Mouse (Mus musculus) ovary, adult 10 weeks (tissue): Measurements from ENCODE around the gene Sv2b. TPM values are rescaled to one million over a fixed set of nuclear protein-coding genes. Genes with fewer than 3 reads are reported as not detected.

Experiments
- polyA plus RNA-seq: library from polyadenylated mRNA; stranded (reverse); fragments of 350-450 nt; fragmentation: Illumina TruSeq; extraction: RNeasy Lipid Tissue Mini Kit (QIAGEN cat#74804); gene quantifications from one replicate; pipeline ENCODE4 v1.2.3, GENCODE M21; 2014

Sv2b gene
- 8.9 TPM for polyA plus RNA-seq

GRCm38 (mm10) chr7:75308457-75309312, at the start of gene Sv2b:
Gene Sv2b (minus strand): TSS chr7:75309262.

Other genes starting within 250 kb of the Sv2b start
- 61.2 TPM for gene Akap13, start 146.3 kb upstream of the Sv2b start, polyA plus RNA-seq